Mouse (Mus musculus) intestine, embryonic 14.5 days (tissue): ENCODE data around the gene Pitpna. TPM values are rescaled to one million over a fixed set of nuclear protein-coding genes. Genes with fewer than 3 reads are reported as not detected.

ENCODE experiments used
- ATAC-seq: fragments of 200-750 bp; cut with Nextera tagmentation; replicated peaks from 2 replicates; pipeline ENCODE4 v1.8.0; 2017; ENCODE audit warnings: low read depth, moderate number of reproducible peaks, moderate TSS enrichment, moderate library complexity; ENCODE audit not compliant: low FRiP score, low TSS enrichment
- DNase-seq: peaks from one replicate; pipeline ENCODE4 v3.0.0-alpha.2; 2018; ENCODE audit warnings: low spot score
- H3K27ac ChIP-seq: fragments of 300-500 bp; sonication (generic); 2 replicates; pipeline ENCODE4 v1.5.1; 2014; ENCODE audit warnings: low read depth, mild to moderate bottlenecking, control low read depth
- H3K27me3 ChIP-seq: fragments of 300-500 bp; sonication (generic); replicated peaks from 2 replicates; pipeline ENCODE4 v1.6.1; 2014; ENCODE audit warnings: low read length, control low read depth; ENCODE audit not compliant: control insufficient read depth, insufficient read depth
- H3K36me3 ChIP-seq: fragments of 300-500 bp; sonication (generic); 2 replicates; pipeline ENCODE4 v1.6.1; 2014; ENCODE audit warnings: low read length, control low read depth; ENCODE audit not compliant: control insufficient read depth, insufficient read depth
- H3K4me1 ChIP-seq: fragments of 300-500 bp; sonication (generic); replicated peaks from 2 replicates; pipeline ENCODE4 v1.6.1; 2014; ENCODE audit warnings: low read length, control low read depth, mixed read lengths; ENCODE audit not compliant: control insufficient read depth, insufficient read depth
- H3K4me2 ChIP-seq: fragments of 300-500 bp; sonication (generic); 2 replicates; pipeline ENCODE4 v1.6.1; 2014; ENCODE audit warnings: low read length
- H3K4me3 ChIP-seq: fragments of 300-500 bp; sonication (generic); 2 replicates; pipeline ENCODE4 v1.5.1; 2014; ENCODE audit warnings: low read depth, low read length, control low read depth, mixed read lengths
- H3K9ac ChIP-seq: fragments of 300-500 bp; sonication (generic); 2 replicates; pipeline ENCODE4 v1.6.1; 2014; ENCODE audit warnings: mild to moderate bottlenecking, low read length
- H3K9me3 ChIP-seq: fragments of 300-500 bp; sonication (generic); 2 replicates; pipeline ENCODE4 v1.6.1; 2016; ENCODE audit warnings: low read length, control low read depth; ENCODE audit not compliant: control insufficient read depth
- WGBS: fragments of 180-500 bp; shearing (Covaris S2); extraction: QIAGEN DNeasy Blood & Tissue Kit; methylation state at CpG from one replicate; pipeline ENCODE4 v1.1.7; 2014; 5-methylcytosine and 5-hydroxymethylcytosine counted together
- polyA plus RNA-seq: library from polyadenylated mRNA; unstranded; fragments of >200 nt; fragmentation: Nextera tagmentation; extraction: Ambion mirVana; gene quantifications from 2 replicates; pipeline ENCODE4 v1.2.1, GENCODE M21; 2014

Pitpna gene
- polyA plus RNA-seq, 1 experiment from 2014 or later, result 82.1 TPM

- DNase-seq, result no peak
- Histone ChIP-seq H3K4me1 (no peaks in the 10 kb centered on the region), H3K36me3 (no peaks in the 10 kb centered on the region), H3K9ac (no peak overlapping the region), H3K9me3 (no peaks in the 10 kb centered on the region), H3K4me3 (no peak overlapping the region), H3K27me3 (no peaks in the 10 kb centered on the region), H3K4me2 (no peak overlapping the region), H3K27ac (no peak overlapping the region)
- ATAC-seq, result no peak
- WGBS, result 79% methylated on average over 5 of the region's 5 CpGs
These were observed 9.3 kb upstream of the Pitpna start for GRCm38 (mm10) chr11:75578609-75579008.

- Histone ChIP-seq H3K27me3 (no peaks in the 10 kb centered on the region), H3K4me1 (no peaks in the 10 kb centered on the region), H3K36me3 (no peaks in the 10 kb centered on the region), H3K9me3 (no peaks in the 10 kb centered on the region), H3K4me2 (no peak overlapping the region), H3K4me3 (no peak overlapping the region), H3K27ac (no peak overlapping the region), H3K9ac (no peak overlapping the region)
- 93% methylated on average over 7 of the region's 7 CpGs for WGBS
- DNase-seq (no peak), ATAC-seq (no peak)
These were observed 6.3 kb upstream of the Pitpna start for GRCm38 (mm10) chr11:75581495-75582149.

GRCm38 (mm10) chr11:75583521-75583920 lies 4.4 kb upstream of the Pitpna start:
- no peaks in the 10 kb centered on the region for H3K27me3 ChIP-seq
- no peak overlapping the region for H3K4me2 ChIP-seq
- H3K27ac ChIP-seq, result no peak overlapping the region
- no peak overlapping the region for H3K9ac ChIP-seq
- ATAC-seq, result 0 out of 2 replicates have a peak, but pooled peaks have one; percentile 15
- 63% methylated on average over 2 of the region's 2 CpGs for WGBS
- H3K36me3 ChIP-seq, result no peaks in the 10 kb centered on the region
- DNase-seq, result no peak
- H3K4me1 ChIP-seq, result peaks cover 5% of the 10 kb centered on the region; the same call in 1 of the 2 replicates
- no peaks in the 10 kb centered on the region for H3K9me3 ChIP-seq
- no peak overlapping the region for H3K4me3 ChIP-seq

- no peak for ATAC-seq
- DNase-seq, result no peak
- Histone ChIP-seq H3K4me1 (peaks cover 16% of the 10 kb centered on the region), H3K9me3 (no peaks in the 10 kb centered on the region), H3K4me3 (no peak overlapping the region), H3K4me2 (no peak overlapping the region), H3K27me3 (no peaks in the 10 kb centered on the region), H3K36me3 (no peaks in the 10 kb centered on the region), H3K9ac (no peak overlapping the region), H3K27ac (no peak overlapping the region)
- 67% methylated on average over 4 of the region's 4 CpGs for WGBS
These were observed 2.8 kb upstream of the Pitpna start for GRCm38 (mm10) chr11:75585061-75585460.

GRCm38 (mm10) chr11:75585978-75586377 lies 1.9 kb upstream of the Pitpna start:
- peaks cover 16% of the 10 kb centered on the region for H3K4me1 ChIP-seq
- no peaks in the 10 kb centered on the region for H3K36me3 ChIP-seq
- WGBS, result 76% methylated on average over 5 of the region's 5 CpGs
- ATAC-seq (no peak), DNase-seq (no peak)
- no peak overlapping the region for H3K4me3 ChIP-seq
- H3K9me3 ChIP-seq, result no peaks in the 10 kb centered on the region
- H3K27me3 ChIP-seq, result no peaks in the 10 kb centered on the region
- no peak overlapping the region for H3K4me2 ChIP-seq
- H3K9ac ChIP-seq, result no peak overlapping the region
- H3K27ac ChIP-seq, result no peak overlapping the region

- Histone ChIP-seq H3K27ac (no peak overlapping the region), H3K27me3 (no peaks in the 10 kb centered on the region), H3K9me3 (no peaks in the 10 kb centered on the region), H3K4me2 (no peak overlapping the region), H3K4me3 (no peak overlapping the region), H3K36me3 (no peaks in the 10 kb centered on the region), H3K4me1 (peaks cover 16% of the 10 kb centered on the region), H3K9ac (no peak overlapping the region)
- DNase-seq (no peak), ATAC-seq (no peak)
- WGBS, result 80% methylated on average over 5 of the region's 5 CpGs
These were observed 934 bp upstream of the Pitpna start for GRCm38 (mm10) chr11:75586963-75587362.

GRCm38 (mm10) chr11:75588285-75588941 lies 516 bp downstream of the Pitpna start:
- Histone ChIP-seq H3K27ac (peak overlapping the region; percentile 84), H3K4me2 (peak overlapping the region; percentile 67), H3K9ac (peak overlapping the region; percentile 83), H3K27me3 (no peaks in the 10 kb centered on the region), H3K9me3 (no peaks in the 10 kb centered on the region), H3K4me3 (peak overlapping the region; percentile 84), H3K36me3 (peaks cover 11% of the 10 kb centered on the region), H3K4me1 (peaks cover 16% of the 10 kb centered on the region)
- DNase-seq, result no peak
- under 1% methylated on average over 37 of the region's 37 CpGs for WGBS
- peak; percentile 77 for ATAC-seq

GRCm38 (mm10) chr11:75592612-75593011 lies 4.7 kb downstream of the Pitpna start:
- Histone ChIP-seq H3K9me3 (no peaks in the 10 kb centered on the region), H3K4me1 (peaks cover 13% of the 10 kb centered on the region), H3K4me2 (no peak overlapping the region), H3K36me3 (peaks cover 41% of the 10 kb centered on the region), H3K4me3 (no peak overlapping the region), H3K9ac (no peak overlapping the region), H3K27me3 (no peaks in the 10 kb centered on the region), H3K27ac (no peak overlapping the region)
- ATAC-seq (no peak), DNase-seq (no peak)
- WGBS, result 77% methylated on average over 5 of the region's 5 CpGs

- H3K4me3 ChIP-seq, result no peak overlapping the region
- H3K27ac ChIP-seq, result no peak overlapping the region
- no peak overlapping the region for H3K4me2 ChIP-seq
- no peak overlapping the region for H3K9ac ChIP-seq
- WGBS, result 77% methylated on average over 9 of the region's 9 CpGs
- no peak for ATAC-seq
- H3K36me3 ChIP-seq, result peaks cover 59% of the 10 kb centered on the region
- H3K27me3 ChIP-seq, result no peaks in the 10 kb centered on the region
- H3K4me1 ChIP-seq, result peaks cover 3% of the 10 kb centered on the region
- no peaks in the 10 kb centered on the region for H3K9me3 ChIP-seq
- no peak for DNase-seq
These were observed 6.5 kb downstream of the Pitpna start for GRCm38 (mm10) chr11:75594431-75594830.
